Mouse (Mus musculus) liver, adult 2 months (tissue): ENCODE data around the gene Plekhb2.

Source experiments
- CTCF ChIP-seq: fragments of 200-500 bp; IDR thresholded peaks from 2 replicates; pipeline ENCODE4 v1.5.1; 2011; ENCODE audit warnings: low read depth, low read length, control low read depth
- POLR2A ChIP-seq: fragments of 200-500 bp; IDR thresholded peaks from 2 replicates; pipeline ENCODE4 v1.6.1; 2011; ENCODE audit warnings: low read length, control low read depth; ENCODE audit not compliant: insufficient read depth; ENCODE audit errors: extremely low read depth

DNA sequence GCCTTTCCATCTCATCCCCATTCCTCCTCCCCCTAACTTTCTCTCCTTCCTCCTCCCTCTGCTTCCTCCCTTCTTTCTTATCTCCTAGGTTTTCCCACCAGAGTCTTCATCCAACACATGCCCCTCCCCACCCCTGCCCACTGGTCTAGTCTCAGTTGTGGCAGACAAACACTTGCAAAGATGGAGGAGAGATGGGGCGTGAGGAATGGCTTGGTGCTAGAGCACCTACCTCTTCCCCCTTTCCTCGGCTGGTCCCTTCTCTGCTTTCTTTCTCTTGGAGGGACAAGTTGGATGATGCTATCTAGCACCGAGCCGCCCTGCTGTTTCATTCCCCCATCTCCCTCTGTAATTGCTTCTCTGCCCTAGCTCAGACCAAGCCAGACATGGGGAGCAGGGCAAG lies 43.6 kb downstream of the Plekhb2 start:
- TF ChIP-seq CTCF (no peak), POLR2A (no peak)
